Mouse (Mus musculus) small intestine, adult 2 months (tissue): ENCODE measurements around the gene Gcdh. TPM values are rescaled to one million over a fixed set of nuclear protein-coding genes. Genes with fewer than 3 reads are reported as not detected.
A peak's percentile ranks its signal among the peaks of the same experiment; 100 is the strongest.

Source experiments
- H3K27ac ChIP-seq: fragments of 200-500 bp; 2 replicates; pipeline ENCODE4 v1.5.1; 2012; ENCODE audit warnings: low read depth, low read length, control low read depth, inconsistent platforms; ENCODE audit not compliant: insufficient read depth
- H3K27me3 ChIP-seq: fragments of 200-500 bp; 2 replicates; pipeline ENCODE4 v1.6.1; 2012; ENCODE audit warnings: mild to moderate bottlenecking, moderate library complexity, low read length, inconsistent platforms; ENCODE audit not compliant: control insufficient read depth, insufficient read depth
- H3K36me3 ChIP-seq: fragments of 200-500 bp; 2 replicates; pipeline ENCODE4 v1.6.1; 2012; ENCODE audit warnings: mild to moderate bottlenecking, low read length, control low read depth, inconsistent platforms; ENCODE audit not compliant: control insufficient read depth, insufficient read depth
- H3K4me1 ChIP-seq: fragments of 200-500 bp; 2 replicates; pipeline ENCODE4 v1.6.1; 2012; ENCODE audit warnings: low read length, inconsistent platforms, mixed read lengths; ENCODE audit not compliant: control insufficient read depth, insufficient read depth, insufficient read length
- H3K4me3 ChIP-seq: fragments of 200-500 bp; 2 replicates; pipeline ENCODE4 v1.5.1; 2012; ENCODE audit warnings: low read depth, mild to moderate bottlenecking, control low read depth, inconsistent platforms, low read length, moderate library complexity
- CTCF ChIP-seq: fragments of 200-500 bp; IDR thresholded peaks from 2 replicates; pipeline ENCODE4 v1.5.1; 2012; ENCODE audit warnings: low read depth, mild to moderate bottlenecking, control low read depth, inconsistent platforms, low read length, moderate library complexity, mixed read lengths; ENCODE audit not compliant: insufficient replicate concordance, insufficient read length; ENCODE audit errors: extremely low read depth
- POLR2A ChIP-seq: fragments of 200-500 bp; IDR thresholded peaks from 2 replicates; pipeline ENCODE4 v1.6.1; 2012; ENCODE audit warnings: low read depth, mild to moderate bottlenecking, control low read depth, inconsistent platforms, low read length, moderate library complexity
- WGBS: fragments of 180-500 bp; shearing (Covaris S2); methylation state at CpG from one replicate; pipeline ENCODE4 v1.1.7; 2018; 5-methylcytosine and 5-hydroxymethylcytosine counted together
- polyA plus RNA-seq: library from polyadenylated mRNA; depleted of rRNA; stranded (reverse); fragments of >200 nt; gene quantifications from 2 replicates; pipeline ENCODE4 v1.2.3, GENCODE M21; 2012

Gene Gcdh
- polyA plus RNA-seq, 1 experiment = 53.2 TPM

GRCm38 (mm10) chr8:84845355-84846093 is 48.2 kb downstream of the Gcdh start:
- Histone ChIP-seq H3K4me1 (peaks cover 17% of the 10 kb centered on the region; the same call in 1 of the 2 replicates), H3K27me3 (no peaks in the 10 kb centered on the region), H3K36me3 (peaks cover 45% of the 10 kb centered on the region), H3K27ac (peak overlapping the region; percentile 88), H3K4me3 (peak overlapping the region; percentile 95)
- 5% methylated on average over 12 of the region's 12 CpGs for WGBS
- TF ChIP-seq POLR2A (no peak; the same call in 1 of the 2 replicates), CTCF (peak; percentile 42; the same call in 1 of the 2 replicates)

GRCm38 (mm10) chr8:84844397-84845070 is 49.2 kb downstream of the Gcdh start:
- TF ChIP-seq POLR2A (no peak), CTCF (no peak)
- H3K27me3 ChIP-seq = no peaks in the 10 kb centered on the region
- H3K4me1 ChIP-seq = peaks cover 17% of the 10 kb centered on the region; the same call in 1 of the 2 replicates
- WGBS = 70% methylated on average over 9 of the region's 9 CpGs
- no peak overlapping the region for H3K27ac ChIP-seq
- H3K36me3 ChIP-seq = peaks cover 45% of the 10 kb centered on the region
- peak overlapping the region; percentile 6; the same call in 1 of the 2 replicates for H3K4me3 ChIP-seq

- TF ChIP-seq POLR2A (no peak), CTCF (no peak)
- H3K36me3 ChIP-seq = peaks cover 64% of the 10 kb centered on the region
- no peak overlapping the region for H3K4me3 ChIP-seq
- no peaks in the 10 kb centered on the region for H3K27me3 ChIP-seq
- 62% methylated on average over 1 of the region's 1 CpGs for WGBS
- peaks cover 10% of the 10 kb centered on the region; the same call in 1 of the 2 replicates for H3K4me1 ChIP-seq
- no peak overlapping the region for H3K27ac ChIP-seq
These were observed 52.2 kb downstream of the Gcdh start for GRCm38 (mm10) chr8:84841514-84841913.

GRCm38 (mm10) chr8:84840248-84840999 is 53.3 kb downstream of the Gcdh start, which contains the start of gene Rad23a:
Gene Rad23a, minus strand, starts transcription at chr8:84840665.
- H3K27ac ChIP-seq = 0 out of 2 replicates have a peak within 1 kb of the TSS, but pooled peaks have one; percentile 17
- H3K27me3 ChIP-seq = no peaks in the 10 kb centered on the region
- peak within 1 kb of the TSS; percentile 79 for H3K4me3 ChIP-seq
- H3K4me1 ChIP-seq = peaks cover 7% of the 10 kb centered on the region; the same call in 1 of the 2 replicates
- WGBS = 1% methylated on average over 55 of the region's 55 CpGs
- no peak for TF ChIP-seq CTCF
- TF ChIP-seq POLR2A = peak; percentile 52; the same call in 1 of the 2 replicates
- H3K36me3 ChIP-seq = peaks cover 70% of the 10 kb centered on the region

- TF ChIP-seq POLR2A (no peak), CTCF (no peak)
- no peak overlapping the region for H3K27ac ChIP-seq
- no peaks in the 10 kb centered on the region for H3K27me3 ChIP-seq
- peaks cover 71% of the 10 kb centered on the region for H3K36me3 ChIP-seq
- H3K4me1 ChIP-seq = peaks cover 7% of the 10 kb centered on the region; the same call in 1 of the 2 replicates
- H3K4me3 ChIP-seq = peak overlapping the region; percentile 79
- under 1% methylated on average over 7 of the region's 7 CpGs for WGBS
These were observed 53.9 kb downstream of the Gcdh start for GRCm38 (mm10) chr8:84839875-84840247.

- Histone ChIP-seq H3K36me3 (peaks cover 70% of the 10 kb centered on the region), H3K27ac (no peak overlapping the region), H3K4me3 (no peak overlapping the region), H3K27me3 (no peaks in the 10 kb centered on the region), H3K4me1 (peaks cover 2% of the 10 kb centered on the region; the same call in 1 of the 2 replicates)
- no peak for TF ChIP-seq POLR2A
- TF ChIP-seq CTCF = no peak
- 57% methylated on average over 2 of the region's 2 CpGs for WGBS
These were observed 54.3 kb downstream of the Gcdh start for GRCm38 (mm10) chr8:84839411-84839810.

GRCm38 (mm10) chr8:84838513-84838912 is 55.2 kb downstream of the Gcdh start:
- Histone ChIP-seq H3K36me3 (peaks cover 67% of the 10 kb centered on the region), H3K4me3 (no peak overlapping the region), H3K4me1 (no peaks in the 10 kb centered on the region), H3K27me3 (no peaks in the 10 kb centered on the region), H3K27ac (no peak overlapping the region)
- WGBS = 82% methylated on average over 5 of the region's 5 CpGs
- no peak for TF ChIP-seq POLR2A
- TF ChIP-seq CTCF = no peak
